Mouse (Mus musculus): ENCODE measurements around the gene Polr3b. TPM values are rescaled to one million over a fixed set of nuclear protein-coding genes. Genes with fewer than 3 reads are reported as not detected.

Gene Polr3b
- polyA plus RNA-seq, 1 experiment from 2014 or later: 19.2 TPM

DNA sequence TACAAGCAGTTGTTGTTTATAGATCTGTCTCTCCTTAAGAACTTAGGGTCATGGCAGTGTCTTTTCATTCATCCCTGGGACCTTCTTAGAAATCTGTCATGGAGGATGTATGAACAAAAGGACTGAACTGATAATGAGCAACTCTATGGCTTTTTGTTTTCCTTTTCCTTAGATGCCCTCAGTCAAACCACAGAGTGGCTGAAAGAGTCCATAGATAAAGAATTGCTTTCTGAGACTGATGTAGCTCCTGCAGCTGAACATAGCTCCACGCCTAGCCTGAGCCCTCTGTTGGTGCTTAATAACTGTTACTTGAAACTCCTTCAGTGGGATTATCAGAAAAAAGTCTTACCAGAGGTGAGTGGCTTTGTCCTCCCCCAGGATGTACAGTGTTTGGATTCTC, 17.8 kb upstream of the Polr3b start:
- Histone ChIP-seq H3K27ac (ENCODE audit: low read depth, low read length) (no peak overlapping the region), H3K4me3 (ENCODE audit: low read depth, low read length) (no peak overlapping the region), H3K4me1 (ENCODE audit: control insufficient read depth, insufficient read depth, low read length) (no peaks in the 10 kb centered on the region), H3K4me2 (ENCODE audit: low read depth) (no peak overlapping the region), H3K9me3 (ENCODE audit: control insufficient read depth, low read length) (no peaks in the 10 kb centered on the region), H3K27me3 (ENCODE audit: control insufficient read depth, insufficient read depth, low read length) (no peaks in the 10 kb centered on the region), H3K36me3 (ENCODE audit: control insufficient read depth, insufficient read depth, low read length) (no peaks in the 10 kb centered on the region), H3K9ac (ENCODE audit: low read length) (no peak overlapping the region)
- ATAC-seq (ENCODE audit: insufficient read depth, low FRiP score, low TSS enrichment) (no peak), DNase-seq (ENCODE audit: low spot score) (no peak)
- WGBS: 81% methylated on average over 1 of the region's 1 CpGs

DNA sequence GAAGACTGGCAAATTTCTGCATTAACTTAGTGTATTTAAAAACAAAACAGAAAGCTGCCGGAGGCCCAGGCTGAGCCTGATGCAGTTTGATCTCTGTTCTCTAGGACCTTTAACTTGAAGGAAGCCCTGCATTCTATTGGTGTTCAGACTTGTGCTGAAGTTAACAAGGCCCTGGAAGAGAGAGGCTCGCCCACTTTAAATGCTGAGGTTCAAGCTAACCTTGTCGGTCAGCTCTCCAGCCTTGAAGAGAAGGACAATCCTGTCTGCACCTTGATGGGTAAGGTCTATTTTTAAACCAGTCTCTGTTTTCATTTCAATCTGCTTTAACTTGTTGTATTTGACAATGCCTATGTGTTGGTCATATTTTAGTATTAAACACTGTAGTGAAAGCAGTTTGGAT, 13.7 kb upstream of the Polr3b start:
- no peaks in the 10 kb centered on the region for H3K27me3 ChIP-seq (ENCODE audit: control insufficient read depth, insufficient read depth, low read length)
- H3K9me3 ChIP-seq (ENCODE audit: control insufficient read depth, low read length): no peaks in the 10 kb centered on the region
- 88% methylated on average over 3 of the region's 3 CpGs for WGBS
- H3K4me3 ChIP-seq (ENCODE audit: low read depth, low read length): no peak overlapping the region
- H3K36me3 ChIP-seq (ENCODE audit: control insufficient read depth, insufficient read depth, low read length): no peaks in the 10 kb centered on the region
- no peak overlapping the region for H3K9ac ChIP-seq (ENCODE audit: low read length)
- ATAC-seq (ENCODE audit: insufficient read depth, low FRiP score, low TSS enrichment) (no peak), DNase-seq (ENCODE audit: low spot score) (no peak)
- no peak overlapping the region for H3K27ac ChIP-seq (ENCODE audit: low read depth, low read length)
- H3K4me2 ChIP-seq (ENCODE audit: low read depth): no peak overlapping the region
- 0 out of 2 replicates have a peak, but pooled peaks cover 2% of the 10 kb centered on the region for H3K4me1 ChIP-seq (ENCODE audit: control insufficient read depth, insufficient read depth, low read length)

DNA sequence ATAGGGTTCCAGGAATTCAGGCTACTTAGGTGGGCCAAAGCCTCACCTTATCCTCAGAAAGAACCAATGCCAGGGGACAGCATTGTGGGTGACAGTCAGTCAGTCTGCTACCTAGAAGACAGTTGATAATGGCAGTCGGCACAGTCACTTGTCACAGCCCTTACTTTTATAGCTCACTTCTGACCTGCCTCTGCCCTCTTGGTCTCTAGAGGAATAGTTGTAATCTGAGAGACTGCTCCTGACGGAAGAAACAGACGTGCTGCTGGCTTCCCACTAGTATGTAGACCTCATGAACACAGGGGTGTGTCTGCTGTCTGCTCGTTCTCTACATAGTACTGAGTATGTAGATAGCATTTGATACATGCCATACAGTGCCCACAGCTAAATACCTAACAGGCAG, 11.8 kb upstream of the Polr3b start:
- ATAC-seq (ENCODE audit: insufficient read depth, low FRiP score, low TSS enrichment) (no peak), DNase-seq (ENCODE audit: low spot score) (no peak)
- WGBS: 33% methylated on average over 4 of the region's 4 CpGs
- H3K9ac ChIP-seq (ENCODE audit: low read length): no peak overlapping the region
- H3K27ac ChIP-seq (ENCODE audit: low read depth, low read length): no peak overlapping the region
- 0 out of 2 replicates have a peak, but pooled peaks cover 2% of the 10 kb centered on the region for H3K4me1 ChIP-seq (ENCODE audit: control insufficient read depth, insufficient read depth, low read length)
- H3K36me3 ChIP-seq (ENCODE audit: control insufficient read depth, insufficient read depth, low read length): no peaks in the 10 kb centered on the region
- H3K4me2 ChIP-seq (ENCODE audit: low read depth): no peak overlapping the region
- no peaks in the 10 kb centered on the region for H3K9me3 ChIP-seq (ENCODE audit: control insufficient read depth, low read length)
- H3K4me3 ChIP-seq (ENCODE audit: low read depth, low read length): no peak overlapping the region
- H3K27me3 ChIP-seq (ENCODE audit: control insufficient read depth, insufficient read depth, low read length): no peaks in the 10 kb centered on the region

DNA sequence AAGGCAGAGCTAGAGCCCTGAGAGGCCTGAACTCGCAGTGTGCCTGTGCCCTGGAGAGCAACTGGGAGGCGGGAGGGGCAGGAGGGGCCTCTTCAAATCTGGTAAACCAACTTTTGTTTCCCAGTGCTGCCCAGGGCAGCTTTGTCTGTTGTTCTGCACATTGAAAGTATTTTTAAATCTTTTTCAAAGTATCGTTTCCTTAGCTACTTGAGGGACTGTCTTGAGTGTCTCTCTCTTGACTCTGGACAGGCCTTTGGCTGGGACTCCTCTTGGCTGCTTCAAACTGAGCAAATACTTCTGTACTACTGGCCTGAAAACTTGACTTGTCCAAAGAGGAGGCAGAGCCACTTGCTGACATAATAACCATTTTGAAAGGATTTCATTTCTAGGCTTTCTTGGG, 11.3 kb upstream of the Polr3b start:
- no peak for DNase-seq (ENCODE audit: low spot score)
- Histone ChIP-seq H3K4me2 (ENCODE audit: low read depth) (no peak overlapping the region), H3K27me3 (ENCODE audit: control insufficient read depth, insufficient read depth, low read length) (no peaks in the 10 kb centered on the region), H3K4me3 (ENCODE audit: low read depth, low read length) (no peak overlapping the region), H3K9ac (ENCODE audit: low read length) (no peak overlapping the region), H3K36me3 (ENCODE audit: control insufficient read depth, insufficient read depth, low read length) (no peaks in the 10 kb centered on the region), H3K9me3 (ENCODE audit: control insufficient read depth, low read length) (no peaks in the 10 kb centered on the region), H3K4me1 (ENCODE audit: control insufficient read depth, insufficient read depth, low read length) (0 out of 2 replicates have a peak, but pooled peaks cover 2% of the 10 kb centered on the region), H3K27ac (ENCODE audit: low read depth, low read length) (no peak overlapping the region)
- ATAC-seq (ENCODE audit: insufficient read depth, low FRiP score, low TSS enrichment): no peak
- WGBS: 85% methylated on average over 3 of the region's 3 CpGs

DNA sequence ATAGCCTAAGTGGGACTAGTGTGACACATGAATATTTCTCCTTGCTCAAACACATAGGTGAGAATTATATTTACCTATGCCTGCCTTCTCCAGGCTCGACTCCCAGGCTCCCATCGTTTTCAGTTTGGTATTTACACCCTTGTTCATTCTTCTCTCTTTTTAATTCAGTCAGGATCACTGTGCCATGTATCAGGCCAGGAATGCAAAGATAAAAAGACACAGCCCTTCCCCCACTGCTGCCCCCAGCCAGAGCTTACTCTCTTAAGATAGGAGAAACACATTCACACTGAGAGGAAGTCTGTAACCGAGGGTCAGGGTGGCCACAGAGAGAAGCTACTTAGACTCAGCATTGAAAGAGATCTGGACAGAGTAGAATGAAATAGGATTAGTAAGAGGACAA, 10.4 kb upstream of the Polr3b start:
- H3K36me3 ChIP-seq (ENCODE audit: control insufficient read depth, insufficient read depth, low read length): no peaks in the 10 kb centered on the region
- H3K27me3 ChIP-seq (ENCODE audit: control insufficient read depth, insufficient read depth, low read length): no peaks in the 10 kb centered on the region
- H3K4me3 ChIP-seq (ENCODE audit: low read depth, low read length): no peak overlapping the region
- ATAC-seq (ENCODE audit: insufficient read depth, low FRiP score, low TSS enrichment) (no peak), DNase-seq (ENCODE audit: low spot score) (no peak)
- H3K4me2 ChIP-seq (ENCODE audit: low read depth): no peak overlapping the region
- H3K9me3 ChIP-seq (ENCODE audit: control insufficient read depth, low read length): no peaks in the 10 kb centered on the region
- 64% methylated on average over 3 of the region's 3 CpGs for WGBS
- H3K9ac ChIP-seq (ENCODE audit: low read length): no peak overlapping the region
- no peak overlapping the region for H3K27ac ChIP-seq (ENCODE audit: low read depth, low read length)
- 0 out of 2 replicates have a peak, but pooled peaks cover 2% of the 10 kb centered on the region for H3K4me1 ChIP-seq (ENCODE audit: control insufficient read depth, insufficient read depth, low read length)

DNA sequence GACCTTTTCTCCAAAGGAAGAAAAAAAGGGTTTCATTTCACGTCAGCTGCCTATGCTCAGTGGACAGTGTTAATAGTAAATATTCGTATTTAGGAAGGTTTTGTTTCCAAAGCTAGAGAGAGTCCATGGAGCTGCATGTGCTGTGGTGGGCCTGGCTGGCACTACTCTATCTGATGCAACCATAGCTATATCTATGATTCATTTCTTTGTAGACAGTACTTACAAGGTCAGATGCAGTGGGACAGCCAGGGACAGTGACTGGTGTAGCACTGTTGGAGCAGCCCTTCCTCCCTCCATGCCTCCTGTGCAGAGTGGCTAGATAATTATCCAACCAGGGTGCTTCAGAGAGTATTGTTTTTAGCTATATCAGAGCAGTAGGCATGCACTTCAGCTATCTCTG, 9.8 kb upstream of the Polr3b start:
- DNase-seq (ENCODE audit: low spot score): no peak
- H3K4me1 ChIP-seq (ENCODE audit: control insufficient read depth, insufficient read depth, low read length): 0 out of 2 replicates have a peak, but pooled peaks cover 2% of the 10 kb centered on the region
- ATAC-seq (ENCODE audit: insufficient read depth, low FRiP score, low TSS enrichment): no peak
- no peak overlapping the region for H3K4me2 ChIP-seq (ENCODE audit: low read depth)
- WGBS: 84% methylated on average over 2 of the region's 2 CpGs
- no peaks in the 10 kb centered on the region for H3K9me3 ChIP-seq (ENCODE audit: control insufficient read depth, low read length)
- H3K4me3 ChIP-seq (ENCODE audit: low read depth, low read length): no peak overlapping the region
- H3K27me3 ChIP-seq (ENCODE audit: control insufficient read depth, insufficient read depth, low read length): no peaks in the 10 kb centered on the region
- no peak overlapping the region for H3K27ac ChIP-seq (ENCODE audit: low read depth, low read length)
- no peaks in the 10 kb centered on the region for H3K36me3 ChIP-seq (ENCODE audit: control insufficient read depth, insufficient read depth, low read length)
- no peak overlapping the region for H3K9ac ChIP-seq (ENCODE audit: low read length)

DNA sequence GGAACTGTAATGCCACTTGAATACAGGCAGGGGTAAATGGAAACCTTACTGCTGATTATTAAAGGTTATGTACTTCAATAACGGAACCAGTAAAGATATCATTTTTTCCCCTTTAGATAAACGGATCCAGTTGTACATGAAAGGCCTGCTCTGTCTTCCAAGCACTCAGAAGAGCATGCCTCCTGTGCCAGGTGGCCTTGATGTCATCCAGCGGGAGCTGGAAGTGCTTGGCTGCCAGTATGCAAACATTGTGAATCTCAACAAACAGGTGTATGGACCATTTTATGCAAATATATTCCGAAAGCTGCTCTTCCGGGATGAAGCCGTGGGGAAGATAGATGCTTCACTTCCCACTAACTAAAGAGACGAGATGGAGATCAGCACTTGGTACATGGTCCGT, 8.7 kb upstream of the Polr3b start:
- no peaks in the 10 kb centered on the region for H3K36me3 ChIP-seq (ENCODE audit: control insufficient read depth, insufficient read depth, low read length)
- ATAC-seq (ENCODE audit: insufficient read depth, low FRiP score, low TSS enrichment): no peak
- no peak overlapping the region for H3K4me3 ChIP-seq (ENCODE audit: low read depth, low read length)
- H3K27me3 ChIP-seq (ENCODE audit: control insufficient read depth, insufficient read depth, low read length): no peaks in the 10 kb centered on the region
- no peaks in the 10 kb centered on the region for H3K9me3 ChIP-seq (ENCODE audit: control insufficient read depth, low read length)
- no peak overlapping the region for H3K27ac ChIP-seq (ENCODE audit: low read depth, low read length)
- DNase-seq (ENCODE audit: low spot score): no peak
- H3K9ac ChIP-seq (ENCODE audit: low read length): no peak overlapping the region
- no peak overlapping the region for H3K4me2 ChIP-seq (ENCODE audit: low read depth)
- WGBS: 87% methylated on average over 8 of the region's 8 CpGs
- H3K4me1 ChIP-seq (ENCODE audit: control insufficient read depth, insufficient read depth, low read length): 0 out of 2 replicates have a peak, but pooled peaks cover 2% of the 10 kb centered on the region

DNA sequence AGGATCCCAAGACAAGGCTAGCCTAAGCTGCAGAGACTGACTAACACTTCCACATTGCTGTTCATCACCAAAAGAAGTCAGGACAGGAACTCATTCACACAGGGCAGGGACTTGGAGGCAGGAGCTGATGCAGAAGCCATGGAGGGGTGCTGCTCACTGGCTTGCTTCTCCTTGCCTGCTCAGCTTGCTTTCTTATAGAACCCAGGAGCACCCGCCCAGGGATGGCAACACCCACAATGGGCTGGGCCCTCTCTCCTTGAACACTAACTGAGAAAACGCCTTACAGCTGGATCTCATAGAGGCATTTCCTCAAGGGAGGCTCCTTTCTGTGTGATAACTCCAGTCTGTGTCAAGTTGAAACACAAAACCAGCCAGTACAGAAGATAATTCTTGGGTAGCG, 7.0 kb upstream of the Polr3b start:
- WGBS: 76% methylated on average over 3 of the region's 3 CpGs
- Histone ChIP-seq H3K27ac (ENCODE audit: low read depth, low read length) (no peak overlapping the region), H3K9ac (ENCODE audit: low read length) (no peak overlapping the region), H3K36me3 (ENCODE audit: control insufficient read depth, insufficient read depth, low read length) (no peaks in the 10 kb centered on the region), H3K9me3 (ENCODE audit: control insufficient read depth, low read length) (no peaks in the 10 kb centered on the region), H3K4me1 (ENCODE audit: control insufficient read depth, insufficient read depth, low read length) (0 out of 2 replicates have a peak, but pooled peaks cover 2% of the 10 kb centered on the region), H3K27me3 (ENCODE audit: control insufficient read depth, insufficient read depth, low read length) (no peaks in the 10 kb centered on the region), H3K4me3 (ENCODE audit: low read depth, low read length) (no peak overlapping the region), H3K4me2 (ENCODE audit: low read depth) (no peak overlapping the region)
- DNase-seq (ENCODE audit: low spot score): no peak
- ATAC-seq (ENCODE audit: insufficient read depth, low FRiP score, low TSS enrichment): no peak

DNA sequence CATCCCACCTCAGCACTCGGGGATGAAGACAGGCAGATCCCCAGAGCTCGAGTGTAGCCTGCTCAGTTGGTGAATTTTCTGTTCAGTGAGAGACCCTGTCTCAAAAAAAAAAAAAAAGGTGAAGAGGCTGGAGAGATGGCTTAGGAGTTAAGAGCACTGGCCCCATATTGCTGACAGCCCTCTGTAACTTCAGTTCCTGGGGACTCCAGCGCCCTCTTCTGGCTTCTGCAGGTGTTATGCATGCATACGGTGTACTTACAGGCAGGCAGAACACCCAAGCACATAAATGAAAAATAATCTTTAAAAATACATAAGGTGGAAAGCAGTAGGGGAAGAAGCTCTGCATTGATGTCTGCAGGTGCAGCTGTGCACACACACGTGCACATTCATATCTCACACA, 9.1 kb downstream of the Polr3b start:
- Histone ChIP-seq H3K9ac (ENCODE audit: low read length) (no peak overlapping the region), H3K27ac (ENCODE audit: low read depth, low read length) (no peak overlapping the region), H3K4me3 (ENCODE audit: low read depth, low read length) (no peak overlapping the region), H3K9me3 (ENCODE audit: control insufficient read depth, low read length) (no peaks in the 10 kb centered on the region), H3K4me2 (ENCODE audit: low read depth) (no peak overlapping the region), H3K27me3 (ENCODE audit: control insufficient read depth, insufficient read depth, low read length) (no peaks in the 10 kb centered on the region), H3K4me1 (ENCODE audit: control insufficient read depth, insufficient read depth, low read length) (no peaks in the 10 kb centered on the region), H3K36me3 (ENCODE audit: control insufficient read depth, insufficient read depth, low read length) (no peaks in the 10 kb centered on the region; the same call in 1 of the 2 replicates)
- ATAC-seq (ENCODE audit: insufficient read depth, low FRiP score, low TSS enrichment) (no peak), DNase-seq (ENCODE audit: low spot score) (peak; percentile 46)
- 66% methylated on average over 5 of the region's 5 CpGs for WGBS
